9 mouse cellular contexts compared by ENCODE assay signal in the genomic region with DNA sequence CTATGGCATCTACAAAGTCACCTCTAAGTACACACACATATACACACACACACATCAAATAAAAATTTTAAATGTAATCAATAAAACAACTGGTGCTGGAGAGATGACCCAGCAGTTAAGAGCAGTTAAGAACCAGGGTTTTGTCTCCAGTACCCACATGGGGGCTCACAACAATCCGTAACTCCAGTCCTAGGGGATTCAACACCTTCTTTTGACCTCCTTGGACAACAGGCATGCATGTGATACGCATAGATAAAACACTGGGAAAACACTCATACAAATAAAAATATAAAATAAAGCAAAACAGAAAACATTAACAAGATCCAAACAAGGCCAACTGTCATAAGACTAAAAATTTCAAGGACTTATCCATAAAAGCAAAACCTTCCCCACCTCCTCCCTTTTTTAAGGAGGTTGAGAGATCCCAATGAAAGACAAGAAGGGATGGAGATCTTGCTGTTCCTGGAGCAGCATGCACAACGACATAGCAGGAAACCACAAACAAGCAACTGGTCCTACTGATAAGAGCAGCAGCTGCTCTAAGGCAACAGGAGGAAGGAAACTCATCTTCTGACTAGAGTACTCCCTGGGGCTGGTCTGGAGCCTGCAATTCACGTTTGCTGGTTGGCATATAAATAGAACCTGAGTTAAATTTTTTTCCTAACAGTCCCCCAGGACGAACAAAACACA.
DNase-seq lines count a peak whose midpoint lies in the region; ATAC-seq and TF ChIP-seq lines count a peak whose summit lies in the region.
"Had no signal": no experiment of that assay in that cellular context is flagged by ENCODE, and none has a peak within 500 bp of the region (broad histone marks: within the 10 kb centered on the region; RNA-seq: fewer than 3 reads in every experiment).

No protein-coding gene starts in this region.

- peak overlapping the region; percentile 90 for H3K27ac ChIP-seq in heart, postnatal 0 days (ENCODE audit: low read depth)
- peak overlapping the region; percentile 64 for H3K27ac ChIP-seq in liver, postnatal 0 days (ENCODE audit: low read depth)

- H3K36me3 ChIP-seq in heart, postnatal 0 days (replicated peaks; ENCODE audit: control insufficient read depth, insufficient read depth, low read length), result peaks cover 10% of the 10 kb centered on the region; the same call in 1 of the 2 replicates
- H3K36me3 ChIP-seq in liver, postnatal 0 days (replicated peaks; ENCODE audit: insufficient read depth, low read length), result no peaks in the 10 kb centered on the region; the same call in 1 of the 2 replicates

- ATAC-seq in heart, postnatal 0 days (ENCODE audit: insufficient read depth, low read depth), result peak; percentile 58
- ATAC-seq in liver, postnatal 0 days, result peak; percentile 100
- ATAC-seq: Patski had no signal

- no peaks in the 10 kb centered on the region for H3K27me3 ChIP-seq in heart, postnatal 0 days (ENCODE audit: control insufficient read depth, insufficient read depth, low read length)
- no peaks in the 10 kb centered on the region for H3K27me3 ChIP-seq in liver, postnatal 0 days (ENCODE audit: insufficient read depth, low read length)
- H3K27me3 ChIP-seq: Patski had no signal

- H3K9me3 ChIP-seq in heart, postnatal 0 days (replicated peaks; ENCODE audit: control insufficient read depth, low read length), result no peaks in the 10 kb centered on the region
- no peaks in the 10 kb centered on the region for H3K9me3 ChIP-seq in liver, postnatal 0 days (ENCODE audit: low read length)

- intact Hi-C loops in gastrocnemius, postnatal 14 days (cut with DNase I; ENCODE audit: low total_unique reads), result no loop called here

- DNase-seq in kidney, adult 11 months, result peak; percentile 46
- no peak for DNase-seq in kidney, postnatal 4 days
- peak; percentile 78 for DNase-seq in heart, postnatal 0 days (ENCODE audit: low spot score)
- DNase-seq in liver, postnatal 0 days, result peak; percentile 48
- DNase-seq in thymus, postnatal 25 days, result peak; percentile 44
- DNase-seq in gastrocnemius, postnatal 14 days, result no peak
- no peak for DNase-seq in testis, postnatal 10 days (ENCODE audit: low spot score)
- DNase-seq in cerebellum, postnatal 4 days (ENCODE audit: low spot score in 2 of 2), result no peak

- no peak overlapping the region for H3K4me3 ChIP-seq in heart, postnatal 0 days (ENCODE audit: low read depth, low read length)
- no peak overlapping the region for H3K4me3 ChIP-seq in liver, postnatal 0 days (ENCODE audit: low read depth, low read length)

- no peak for TF ChIP-seq CTCF in heart, postnatal 0 days (IDR thresholded peaks at IDR 0.05; ENCODE audit: low read depth)
- TF ChIP-seq CTCF in liver, postnatal 0 days (IDR thresholded peaks at IDR 0.05; ENCODE audit: low read depth), result no peak

- no peak overlapping the region for H3K9ac ChIP-seq in heart, postnatal 0 days (replicated peaks; ENCODE audit: low read depth, low read length)
- H3K9ac ChIP-seq in liver, postnatal 0 days (replicated peaks), result no peak overlapping the region

- peaks cover 73% of the 10 kb centered on the region for H3K4me1 ChIP-seq in heart, postnatal 0 days (ENCODE audit: control insufficient read depth, insufficient read depth)
- H3K4me1 ChIP-seq in liver, postnatal 0 days (ENCODE audit: insufficient read depth), result peaks cover 39% of the 10 kb centered on the region

- 24% methylated on average over 5 of the region's 5 CpGs for WGBS in heart, postnatal 0 days
- 26% methylated on average over 5 of the region's 5 CpGs for WGBS in liver, postnatal 0 days (ENCODE audit: insufficient replicate concordance)

- peak overlapping the region; percentile 46; the same call in 1 of the 2 replicates for H3K4me2 ChIP-seq in heart, postnatal 0 days (ENCODE audit: low read depth, low read length)
- peak overlapping the region; percentile 36 for H3K4me2 ChIP-seq in liver, postnatal 0 days (ENCODE audit: low read depth, low read length)

- peak; percentile 98 for TF ChIP-seq EP300 in heart, postnatal 0 days (IDR thresholded peaks at IDR 0.05; ENCODE audit: low read depth)
- TF ChIP-seq EP300 in liver, postnatal 0 days (IDR thresholded peaks at IDR 0.05; ENCODE audit: low read depth), result peak; percentile 98

Comparison
In these comparisons a context has a peak if more than half of its experiments do, and no peak if none do; other contexts are left out.
1. DNase-seq: peak in kidney, adult 11 months (single experiment), heart, postnatal 0 days (single experiment), liver, postnatal 0 days (single experiment) and thymus, postnatal 25 days (single experiment); none in kidney, postnatal 4 days (0 of 2), gastrocnemius, postnatal 14 days (single experiment), testis, postnatal 10 days (single experiment) and cerebellum, postnatal 4 days (0 of 2).